Mouse (Mus musculus) cerebellum, adult 9-11 months (tissue): ENCODE measurements around the gene Nfic.

Source experiments
- DNase-seq: peaks from one replicate; pipeline ENCODE4 v3.0.0; 2022

Nfic gene

GRCm38 (mm10) chr10:81378553-81379182, 76.8 kb downstream of the Nfic start:
- DNase-seq: peak; percentile 100

- peak; percentile 72 for DNase-seq
These were observed 77.5 kb downstream of the Nfic start, which contains the start of gene Fzr1 for GRCm38 (mm10) chr10:81377793-81378552. Gene Fzr1 (minus strand): TSS chr10:81378516.

GRCm38 (mm10) chr10:81377362-81377664, 78.1 kb downstream of the Nfic start:
- peak; percentile 53 for DNase-seq

GRCm38 (mm10) chr10:81376561-81377361, 78.7 kb downstream of the Nfic start:
- DNase-seq: peak; percentile 65

- no peak for DNase-seq
These were observed 80.1 kb downstream of the Nfic start for GRCm38 (mm10) chr10:81375322-81375721.

GRCm38 (mm10) chr10:81367207-81367495, 88.3 kb downstream of the Nfic start:
- DNase-seq: no peak

GRCm38 (mm10) chr10:81366477-81367206, 88.8 kb downstream of the Nfic start:
- no peak for DNase-seq

- DNase-seq: no peak
These were observed 89.6 kb downstream of the Nfic start, which contains the start of gene 4930404N11Rik for GRCm38 (mm10) chr10:81365672-81366476. Gene 4930404N11Rik (minus strand): TSS chr10:81365816.

GRCm38 (mm10) chr10:81365073-81365472, 90.4 kb downstream of the Nfic start:
- no peak for DNase-seq

- no peak for DNase-seq
These were observed 90.8 kb downstream of the Nfic start for GRCm38 (mm10) chr10:81364666-81365065.

GRCm38 (mm10) chr10:81363436-81364346, 91.7 kb downstream of the Nfic start:
- DNase-seq: no peak

- no peak for DNase-seq
These were observed 93.0 kb downstream of the Nfic start for GRCm38 (mm10) chr10:81362336-81362949.

GRCm38 (mm10) chr10:81360721-81361120, 94.7 kb downstream of the Nfic start:
- DNase-seq: no peak

- DNase-seq: no peak
These were observed 96.6 kb downstream of the Nfic start for GRCm38 (mm10) chr10:81358841-81359240.

- no peak for DNase-seq
These were observed 97.2 kb downstream of the Nfic start for GRCm38 (mm10) chr10:81358209-81358608.

- DNase-seq: peak; percentile 90
These were observed 98.2 kb downstream of the Nfic start, which contains the start of gene Mfsd12 for GRCm38 (mm10) chr10:81356991-81357844. Gene Mfsd12 (plus strand): TSS chr10:81357491.

GRCm38 (mm10) chr10:81356352-81356990, 99.0 kb downstream of the Nfic start:
- DNase-seq: no peak

- no peak for DNase-seq
These were observed 99.9 kb downstream of the Nfic start for GRCm38 (mm10) chr10:81355533-81355932.
